Mouse (Mus musculus) granulocyte monocyte progenitor cell, adult 5-6 weeks (primary cell): ENCODE data around the gene Bcl9. TPM values are rescaled to one million over a fixed set of nuclear protein-coding genes. Genes with fewer than 3 reads are reported as not detected.

Experiments used
- total RNA-seq, 2 experiments: library from RNA; stranded (forward) in 1 of 2; stranded (reverse) in 1 of 2; fragments of 200-712, 200-1000 nt in 1 of 2; fragments of >200 nt in 1 of 2; fragmentation: Nextera tagmentation in 1 of 2; gene quantifications; 2 replicates each; pipeline ENCODE4 v1.2.3; 2014 to 2017

Gene Bcl9
- total RNA-seq, 2 experiments from 2014 or later, result 6.2 to 43.8 TPM

Other genes with a start within 250 kb of the Bcl9 start
- gene Acp6, start 139.1 kb downstream of the Bcl9 start, total RNA-seq (2014; fragmentation: Nextera tagmentation), result 51.8 and 65.2 TPM in 2 replicates
- 20.3 and 22.9 TPM in 2 replicates for gene Acp6, start 139.1 kb downstream of the Bcl9 start, total RNA-seq (2017)
- gene Olfr1402, start 124.1 kb upstream of the Bcl9 start, total RNA-seq (2014; fragmentation: Nextera tagmentation), result not detected in 2 replicates
- gene Olfr1402, start 124.1 kb upstream of the Bcl9 start, total RNA-seq (2017), result not detected in 2 replicates